Mouse (Mus musculus) heart, embryonic 12.5 days (tissue): ENCODE results near the gene Dcaf5. TPM values are rescaled to one million over a fixed set of nuclear protein-coding genes. Genes with fewer than 3 reads are reported as not detected.
A peak's percentile ranks its signal among the peaks of the same experiment; 100 is the strongest.

Experiments used
- ATAC-seq: fragments of 200-750 bp; cut with Nextera tagmentation; 2 replicates; pipeline ENCODE4 v1.8.0; 2017; ENCODE audit warnings: moderate TSS enrichment, moderate library complexity; ENCODE audit not compliant: insufficient number of reproducible peaks, low FRiP score
- H3K27ac ChIP-seq: fragments of 300-500 bp; sonication (generic); 2 replicates; pipeline ENCODE4 v1.5.1; 2016; ENCODE audit warnings: mild to moderate bottlenecking, moderate library complexity; ENCODE audit not compliant: poor library complexity, severe bottlenecking
- H3K27me3 ChIP-seq: fragments of 300-500 bp; sonication (generic); replicated peaks from 2 replicates; pipeline ENCODE4 v1.6.1; 2016; ENCODE audit warnings: mild to moderate bottlenecking, moderate library complexity
- H3K36me3 ChIP-seq: fragments of 300-500 bp; sonication (generic); 2 replicates; pipeline ENCODE4 v1.6.1; 2016; ENCODE audit warnings: mild to moderate bottlenecking, moderate library complexity
- H3K4me1 ChIP-seq: fragments of 300-500 bp; sonication (generic); replicated peaks from 2 replicates; pipeline ENCODE4 v1.6.1; 2016; ENCODE audit warnings: mild to moderate bottlenecking
- H3K4me2 ChIP-seq: fragments of 300-500 bp; sonication (generic); 2 replicates; pipeline ENCODE4 v1.6.1; 2016; ENCODE audit warnings: mild to moderate bottlenecking, moderate library complexity
- H3K4me3 ChIP-seq: fragments of 300-500 bp; sonication (generic); 2 replicates; pipeline ENCODE4 v1.5.1; 2016; ENCODE audit warnings: mild to moderate bottlenecking
- H3K9ac ChIP-seq: fragments of 300-500 bp; sonication (generic); 2 replicates; pipeline ENCODE4 v1.6.1; 2016; ENCODE audit warnings: mild to moderate bottlenecking, moderate library complexity
- H3K9me3 ChIP-seq: fragments of 300-500 bp; sonication (generic); replicated peaks from 2 replicates; pipeline ENCODE4 v1.6.1; 2016; ENCODE audit warnings: mild to moderate bottlenecking, moderate library complexity
- WGBS: fragments of 180-500 bp; shearing (Covaris S2); methylation state at CpG from one replicate; pipeline ENCODE4 v1.1.7; 2016; 5-methylcytosine and 5-hydroxymethylcytosine counted together
- polyA plus RNA-seq: library from polyadenylated mRNA; unstranded; fragments of >200 nt; fragmentation: Nextera tagmentation; extraction: Ambion mirVana; gene quantifications from 2 replicates; pipeline ENCODE4 v1.2.1, GENCODE M21; 2016

Dcaf5 gene
- polyA plus RNA-seq, 1 experiment from 2014 or later, result 15.1 TPM

DNA sequence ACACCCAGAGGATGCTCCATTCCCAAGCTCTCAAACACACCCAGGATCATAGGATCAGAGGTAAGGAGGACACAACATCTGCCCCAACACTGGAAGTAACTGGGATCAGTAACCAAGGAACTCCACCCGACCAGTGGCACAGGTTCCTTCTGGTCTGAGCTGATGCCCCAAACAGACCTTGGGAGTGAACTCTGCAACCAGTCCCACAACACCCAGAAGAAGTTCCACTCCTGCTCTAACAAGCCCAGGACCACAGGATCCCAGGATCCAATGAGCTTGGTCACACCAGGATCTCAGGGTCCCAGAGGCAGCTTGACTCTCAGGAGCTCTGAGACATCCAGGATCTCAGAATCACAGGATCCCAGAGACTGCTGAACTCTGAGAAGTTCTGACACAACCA lies 17.1 kb upstream of the Dcaf5 start:
- H3K9ac ChIP-seq, result no peak overlapping the region
- H3K4me3 ChIP-seq, result no peak overlapping the region
- no peak for ATAC-seq
- no peaks in the 10 kb centered on the region for H3K27me3 ChIP-seq
- no peaks in the 10 kb centered on the region for H3K36me3 ChIP-seq
- H3K4me2 ChIP-seq, result no peak overlapping the region
- H3K27ac ChIP-seq, result no peak overlapping the region
- no peaks in the 10 kb centered on the region for H3K4me1 ChIP-seq
- H3K9me3 ChIP-seq, result no peaks in the 10 kb centered on the region
- 88% methylated on average over 1 of the region's 1 CpGs for WGBS

DNA sequence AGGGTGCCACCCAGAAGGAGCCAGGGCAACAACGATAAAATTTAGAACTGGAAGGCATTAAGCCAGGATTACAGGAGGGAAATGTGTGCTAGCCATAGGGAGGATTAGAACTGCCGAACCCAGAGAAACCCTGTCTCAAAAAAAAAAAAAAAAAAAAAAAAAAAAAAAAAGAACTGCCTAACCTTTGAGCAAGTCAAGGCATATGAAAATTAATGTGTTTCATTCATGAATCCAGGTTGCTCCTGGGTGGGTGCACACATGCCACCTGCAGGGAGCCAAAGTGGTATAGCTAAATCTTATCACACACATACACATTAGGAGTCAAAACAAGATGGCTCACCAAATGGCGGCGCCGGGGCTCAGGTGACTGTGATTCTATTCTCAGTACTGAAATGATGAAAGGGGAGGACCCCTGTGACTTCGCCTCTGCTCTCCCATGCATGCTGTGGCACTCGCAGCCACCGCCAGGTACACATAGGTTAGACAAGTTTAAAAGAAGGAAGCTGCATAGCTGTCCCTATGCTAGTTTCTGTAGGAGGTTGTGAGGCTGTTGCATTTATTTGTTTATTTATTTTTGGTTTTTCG lies 8.2 kb upstream of the Dcaf5 start:
- H3K4me1 ChIP-seq, result no peaks in the 10 kb centered on the region
- no peak overlapping the region for H3K4me2 ChIP-seq
- no peak overlapping the region for H3K27ac ChIP-seq
- no peaks in the 10 kb centered on the region for H3K9me3 ChIP-seq
- H3K4me3 ChIP-seq, result no peak overlapping the region
- no peaks in the 10 kb centered on the region for H3K36me3 ChIP-seq
- no peaks in the 10 kb centered on the region for H3K27me3 ChIP-seq
- no peak for ATAC-seq
- 73% methylated on average over 9 of the region's 9 CpGs for WGBS
- no peak overlapping the region for H3K9ac ChIP-seq

DNA sequence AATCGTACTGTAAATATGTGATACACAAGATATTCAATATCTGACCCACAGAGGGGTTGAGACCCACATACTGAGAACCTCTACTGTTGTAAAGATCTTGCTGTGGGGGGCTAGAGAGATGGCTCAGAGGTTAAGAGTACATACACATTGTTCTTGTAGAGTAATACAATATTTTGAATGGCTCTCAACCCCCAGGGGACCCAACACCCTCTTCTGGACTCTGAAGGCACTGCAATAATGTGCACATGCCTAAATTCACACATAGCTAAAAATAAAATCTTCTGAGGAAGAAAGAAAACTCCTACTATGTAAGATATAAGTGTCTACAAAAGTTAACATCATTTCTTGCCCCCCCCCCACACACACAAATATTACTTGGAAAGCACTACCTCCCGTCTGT lies 4.6 kb upstream of the Dcaf5 start:
- Histone ChIP-seq H3K9ac (no peak overlapping the region), H3K36me3 (no peaks in the 10 kb centered on the region), H3K27ac (no peak overlapping the region), H3K27me3 (no peaks in the 10 kb centered on the region), H3K4me3 (no peak overlapping the region), H3K4me1 (no peaks in the 10 kb centered on the region), H3K4me2 (no peak overlapping the region), H3K9me3 (no peaks in the 10 kb centered on the region)
- no peak for ATAC-seq
- WGBS, result 74% methylated on average over 2 of the region's 2 CpGs

DNA sequence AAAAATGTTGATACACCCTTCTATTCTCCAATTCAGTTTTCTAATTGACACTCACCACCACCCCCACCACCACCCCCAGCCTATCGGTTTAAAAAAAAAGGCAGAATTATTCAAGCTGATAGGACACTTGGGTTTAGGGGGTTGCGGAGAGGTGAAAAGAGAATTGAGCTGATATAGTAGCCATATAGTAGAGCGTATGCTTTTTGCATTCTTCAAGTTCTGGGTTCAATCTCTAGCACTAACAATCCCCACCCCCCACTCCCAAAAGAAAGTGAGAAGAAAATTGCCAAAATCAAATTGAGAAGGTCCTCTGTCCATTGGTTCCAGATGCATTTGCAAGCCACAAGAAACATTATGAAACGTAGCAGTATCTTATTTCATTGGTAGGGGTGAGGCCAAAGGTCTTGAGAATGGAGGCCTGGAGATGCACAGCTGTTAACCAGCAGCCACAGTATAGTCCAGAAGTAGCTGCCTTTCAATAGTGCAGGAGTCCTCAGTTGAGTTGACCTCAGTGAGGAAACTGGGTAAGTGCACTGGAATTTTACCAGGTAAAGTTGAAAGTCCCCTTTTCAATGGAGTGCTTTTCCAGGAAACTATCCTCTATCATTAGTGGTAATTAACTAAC lies 762 bp upstream of the Dcaf5 start:
- H3K36me3 ChIP-seq, result no peaks in the 10 kb centered on the region
- H3K9me3 ChIP-seq, result no peaks in the 10 kb centered on the region
- peak overlapping the region; percentile 98 for H3K9ac ChIP-seq
- ATAC-seq, result no peak
- H3K27me3 ChIP-seq, result no peaks in the 10 kb centered on the region
- H3K4me2 ChIP-seq, result peak overlapping the region; percentile 70
- H3K4me1 ChIP-seq, result peaks cover 14% of the 10 kb centered on the region
- 42% methylated on average over 4 of the region's 4 CpGs for WGBS
- peak overlapping the region; percentile 90 for H3K4me3 ChIP-seq
- no peak overlapping the region for H3K27ac ChIP-seq

DNA sequence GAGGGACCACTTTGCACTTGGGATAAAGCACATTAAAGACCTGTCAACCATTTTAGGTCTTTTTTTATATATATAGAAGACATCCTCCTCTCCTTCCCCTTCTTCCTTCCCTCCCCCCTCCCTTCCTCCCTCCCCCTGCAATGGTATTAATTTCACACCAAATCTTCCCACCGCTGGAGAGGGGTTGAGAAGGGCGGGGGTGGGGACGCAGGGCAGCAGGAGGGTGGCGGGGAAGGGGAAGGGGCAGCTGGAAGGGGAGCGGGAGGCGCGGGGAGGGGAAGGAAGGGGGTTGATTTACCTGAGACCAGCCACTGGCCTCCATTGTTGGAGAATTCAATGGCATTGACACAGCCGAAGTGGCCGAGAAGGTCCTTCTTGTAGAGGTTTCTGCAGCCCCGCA lies 514 bp downstream of the Dcaf5 start:
- Histone ChIP-seq H3K27me3 (no peaks in the 10 kb centered on the region), H3K36me3 (0 out of 2 replicates have a peak, but pooled peaks cover 3% of the 10 kb centered on the region), H3K4me3 (peak overlapping the region; percentile 90), H3K9me3 (no peaks in the 10 kb centered on the region), H3K4me2 (peak overlapping the region; percentile 70), H3K9ac (peak overlapping the region; percentile 98), H3K27ac (peak overlapping the region; percentile 97), H3K4me1 (peaks cover 14% of the 10 kb centered on the region)
- peak; percentile 37; the same call in 1 of the 2 replicates for ATAC-seq
- WGBS, result 1% methylated on average over 9 of the region's 10 CpGs

DNA sequence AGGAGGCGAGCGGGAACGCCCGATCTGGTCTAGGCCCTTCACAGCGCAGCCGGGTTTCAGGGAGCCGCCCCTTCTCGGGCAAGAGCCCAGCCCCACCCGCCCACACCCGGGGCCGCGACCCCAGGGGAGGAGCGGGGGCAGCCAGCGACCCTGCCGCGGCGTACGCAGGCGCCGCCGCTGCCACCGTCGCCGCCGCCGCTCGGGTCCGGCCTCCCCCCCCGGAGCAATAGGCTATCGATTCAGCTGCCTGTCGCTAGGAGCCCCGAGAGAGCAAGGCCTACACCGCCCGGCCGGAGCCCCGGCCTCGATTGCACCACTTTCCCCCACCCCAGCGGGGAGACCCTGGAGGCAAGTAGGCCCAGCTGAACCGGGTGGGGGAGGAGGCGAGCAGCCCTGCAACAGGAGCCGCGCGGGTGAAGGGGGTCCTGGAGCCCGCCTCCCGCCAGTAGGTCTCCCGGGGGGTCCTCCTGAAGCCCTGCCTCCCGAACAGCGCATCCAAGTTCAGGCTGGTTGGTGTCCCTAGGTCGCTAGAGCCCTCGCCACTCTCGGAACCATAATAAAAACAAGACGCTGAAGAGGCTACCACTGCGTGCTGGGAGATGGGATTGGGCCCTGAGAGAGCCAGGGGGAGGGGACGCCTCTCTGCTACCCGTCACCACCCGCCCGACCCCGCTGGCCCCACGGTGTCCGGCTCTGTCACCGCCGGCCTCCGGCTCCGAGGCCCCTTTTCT lies 1.3 kb downstream of the Dcaf5 start:
- Histone ChIP-seq H3K4me3 (peak overlapping the region; percentile 90), H3K36me3 (0 out of 2 replicates have a peak, but pooled peaks cover 8% of the 10 kb centered on the region), H3K9me3 (no peaks in the 10 kb centered on the region), H3K27me3 (no peaks in the 10 kb centered on the region), H3K4me2 (peak overlapping the region; percentile 70), H3K27ac (peak overlapping the region; percentile 97), H3K9ac (peak overlapping the region; percentile 98), H3K4me1 (peaks cover 14% of the 10 kb centered on the region)
- WGBS, result under 1% methylated on average over 48 of the region's 64 CpGs
- ATAC-seq, result peak; percentile 81

DNA sequence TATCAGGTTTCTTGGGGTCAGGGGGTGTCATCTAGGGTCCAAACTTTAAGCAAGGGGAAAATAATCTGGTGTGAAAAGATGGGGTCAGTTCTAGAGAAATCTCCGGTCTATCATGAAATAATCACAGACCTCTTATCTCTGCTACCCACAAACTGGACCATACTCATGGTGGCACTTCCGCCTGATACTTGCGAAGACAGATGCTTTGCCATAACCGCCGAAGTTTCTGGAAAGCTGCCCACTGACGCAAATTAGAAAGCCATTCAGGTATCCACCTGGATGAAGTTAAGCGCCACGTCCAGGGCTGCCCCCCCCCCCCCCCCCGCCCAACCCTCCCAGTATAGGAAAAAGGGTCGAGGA lies 1.8 kb downstream of the Dcaf5 start:
- Histone ChIP-seq H3K9ac (peak overlapping the region; percentile 98), H3K27ac (peak overlapping the region; percentile 97), H3K27me3 (no peaks in the 10 kb centered on the region), H3K9me3 (no peaks in the 10 kb centered on the region), H3K36me3 (0 out of 2 replicates have a peak, but pooled peaks cover 8% of the 10 kb centered on the region), H3K4me3 (peak overlapping the region; percentile 90), H3K4me2 (peak overlapping the region; percentile 70), H3K4me1 (peaks cover 14% of the 10 kb centered on the region)
- ATAC-seq, result no peak
- WGBS, result 6% methylated on average over 7 of the region's 10 CpGs

DNA sequence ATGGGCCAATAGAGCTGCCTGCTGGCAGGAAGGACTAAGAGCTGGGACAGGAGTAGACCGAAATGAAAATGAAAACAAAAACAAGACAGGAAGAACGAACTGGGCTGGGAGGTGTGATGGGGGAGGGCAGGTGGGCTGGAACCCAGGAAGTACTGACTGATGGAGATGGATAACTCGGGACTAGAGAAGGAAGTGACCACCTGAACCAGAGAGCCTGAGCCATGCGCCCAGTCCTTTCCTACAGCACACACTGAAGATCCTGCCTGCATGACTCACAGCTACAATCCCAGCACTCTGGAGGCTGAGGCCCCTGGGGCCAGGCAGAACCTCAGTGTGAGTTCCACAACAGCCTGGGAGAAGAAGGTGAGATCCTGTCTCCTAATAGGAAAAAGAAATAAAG lies 3.1 kb downstream of the Dcaf5 start:
- WGBS, result 55% methylated on average over 4 of the region's 4 CpGs
- ATAC-seq, result no peak
- H3K4me1 ChIP-seq, result peaks cover 14% of the 10 kb centered on the region
- H3K4me3 ChIP-seq, result no peak overlapping the region
- H3K9ac ChIP-seq, result no peak overlapping the region
- H3K27ac ChIP-seq, result no peak overlapping the region
- H3K36me3 ChIP-seq, result peaks cover 15% of the 10 kb centered on the region; the same call in 1 of the 2 replicates
- H3K4me2 ChIP-seq, result no peak overlapping the region
- H3K9me3 ChIP-seq, result no peaks in the 10 kb centered on the region
- no peaks in the 10 kb centered on the region for H3K27me3 ChIP-seq

DNA sequence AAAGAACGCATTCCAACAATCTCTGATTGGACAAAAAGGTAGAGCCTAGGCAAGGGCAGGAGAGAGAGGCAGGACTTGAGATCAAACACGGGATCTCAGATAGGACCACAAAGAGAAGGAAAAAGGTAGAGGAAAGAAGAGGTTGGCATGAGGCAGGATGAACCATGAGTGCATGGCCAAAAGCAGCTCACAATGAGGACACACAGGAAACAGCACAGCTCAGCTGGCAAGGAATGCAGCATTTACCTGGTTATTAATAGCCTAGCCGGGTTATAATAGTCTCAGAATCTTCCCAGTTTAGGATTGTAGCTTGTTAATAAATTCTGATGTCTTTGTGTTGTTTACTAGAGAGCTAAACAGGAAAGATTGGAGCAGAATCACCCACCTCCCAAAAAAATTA lies 8.7 kb downstream of the Dcaf5 start:
- Histone ChIP-seq H3K4me2 (no peak overlapping the region), H3K27ac (0 out of 2 replicates have a peak overlapping the region, but pooled peaks have one; percentile 21), H3K9ac (no peak overlapping the region), H3K4me1 (peaks cover 6% of the 10 kb centered on the region), H3K9me3 (0 out of 2 replicates have a peak, but pooled peaks cover 4% of the 10 kb centered on the region), H3K27me3 (no peaks in the 10 kb centered on the region), H3K36me3 (peaks cover 36% of the 10 kb centered on the region), H3K4me3 (no peak overlapping the region)
- WGBS, result 76% methylated on average over 3 of the region's 3 CpGs
- no peak for ATAC-seq

DNA sequence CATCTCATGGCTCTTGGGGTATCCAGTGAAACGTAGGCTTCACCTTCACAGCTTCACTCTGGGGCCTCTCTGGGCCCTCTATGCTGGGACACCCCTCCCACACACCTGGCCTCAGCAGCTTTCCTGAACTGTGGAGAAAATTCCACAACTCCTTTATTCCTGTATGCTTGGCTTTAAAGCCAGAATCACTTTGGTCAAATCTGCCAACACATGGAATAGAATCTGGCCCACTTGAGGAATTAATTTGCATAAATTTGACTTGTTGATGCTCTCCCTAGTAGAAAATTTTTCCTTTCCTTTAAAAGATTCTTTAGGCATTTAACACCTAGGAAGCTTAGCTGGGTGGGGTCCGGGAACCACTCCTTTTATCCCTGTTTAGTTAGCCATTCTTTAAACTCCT lies 21.3 kb downstream of the Dcaf5 start:
- Histone ChIP-seq H3K4me3 (no peak overlapping the region), H3K27me3 (no peaks in the 10 kb centered on the region), H3K27ac (no peak overlapping the region), H3K9me3 (peaks cover 6% of the 10 kb centered on the region), H3K4me2 (no peak overlapping the region), H3K36me3 (peaks cover 52% of the 10 kb centered on the region), H3K9ac (no peak overlapping the region), H3K4me1 (no peaks in the 10 kb centered on the region)
- ATAC-seq, result no peak
- WGBS, result 89% methylated on average over 2 of the region's 2 CpGs

DNA sequence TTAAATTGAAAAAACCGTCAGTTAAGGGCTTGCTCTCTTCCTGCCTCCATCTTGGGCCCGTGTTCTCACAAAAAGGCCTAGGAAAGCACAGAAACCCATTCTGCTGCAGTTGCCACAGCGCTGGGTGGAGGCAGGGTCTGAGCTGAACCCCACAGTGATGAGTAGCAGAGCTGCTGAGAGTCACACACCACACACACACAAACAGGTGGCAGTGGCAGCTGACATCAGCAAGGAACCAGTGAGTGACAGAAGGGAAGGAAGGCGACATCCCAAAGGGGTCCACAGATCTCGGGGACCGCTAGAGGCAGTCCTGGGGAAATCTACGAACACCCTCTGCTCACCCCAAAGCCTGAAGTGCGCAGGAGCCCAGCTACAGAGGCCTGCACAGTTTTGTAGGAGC lies 25.5 kb downstream of the Dcaf5 start:
- WGBS, result 93% methylated on average over 8 of the region's 8 CpGs
- Histone ChIP-seq H3K4me2 (no peak overlapping the region), H3K4me1 (no peaks in the 10 kb centered on the region), H3K27ac (no peak overlapping the region), H3K9ac (no peak overlapping the region), H3K4me3 (no peak overlapping the region), H3K27me3 (no peaks in the 10 kb centered on the region), H3K9me3 (peaks cover 3% of the 10 kb centered on the region), H3K36me3 (peaks cover 57% of the 10 kb centered on the region)
- ATAC-seq, result no peak
